Mouse (Mus musculus) neutrophil, adult 65 days (primary cell): Measurements from ENCODE around the gene Uba1y. TPM values are rescaled to one million over a fixed set of nuclear protein-coding genes. Genes with fewer than 3 reads are reported as not detected.

ENCODE experiments used
- total RNA-seq: library from RNA; stranded (reverse); gene quantifications from 2 replicates; pipeline ENCODE4 v1.2.4, GENCODE M21; 2023

Gene Uba1y
- not detected in 2 replicates for total RNA-seq

DNA sequence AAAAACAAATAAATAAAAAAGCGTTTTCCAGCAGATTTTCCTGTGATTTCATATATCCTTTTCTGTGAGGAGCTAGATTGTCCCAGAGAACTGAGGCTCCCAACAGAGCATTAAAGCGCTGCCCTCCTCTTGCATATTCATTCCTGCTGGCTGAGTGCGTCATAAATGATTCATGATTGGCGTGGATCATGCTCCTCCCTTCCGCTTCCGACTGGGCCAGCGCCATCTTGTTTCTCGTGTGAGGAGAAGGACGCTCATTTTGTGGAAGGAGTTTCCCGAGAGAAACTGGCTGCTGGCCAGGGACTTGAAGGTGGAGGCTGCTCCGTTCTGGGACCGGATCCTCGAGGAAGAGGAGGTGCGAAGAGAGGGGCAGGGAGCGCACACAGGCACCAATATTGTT, at the start of gene Uba1y:
Uba1y (plus strand) TSS at position 254 of the 400 bp plus-strand sequence.

GRCm38 (mm10) chrY:797309-797708, 21.1 kb upstream of the Uba1y start, which contains the start of gene Zfy1:
Gene Zfy1 (minus strand): TSS chrY:797409.

Other genes with a start within 250 kb of the Uba1y start
- gene Zfy1, start 21.2 kb upstream of the Uba1y start, total RNA-seq, result not detected in 2 replicates
- gene Kdm5d, start 79.1 kb downstream of the Uba1y start, total RNA-seq, result 13.8 and 17.7 TPM in 2 replicates
- gene Eif2s3y, start 191.9 kb downstream of the Uba1y start, total RNA-seq, result 122 and 141 TPM in 2 replicates